Mouse (Mus musculus) bone marrow macrophage, adult 2 months (primary cell): ENCODE results near the gene Serpinb12. TPM values are rescaled to one million over a fixed set of nuclear protein-coding genes. Genes with fewer than 3 reads are reported as not detected.
A peak's percentile ranks its signal among the peaks of the same experiment; 100 is the strongest.
"Not testable (repeated sequence)": the region's sequence is repeated elsewhere in the genome, so short reads cannot be mapped to it uniquely, and the experiment has no call there.

Experiments
- H3K27ac ChIP-seq: 2 replicates; pipeline ENCODE4 v1.5.1; 2012; ENCODE audit warnings: low read depth, low read length; ENCODE audit not compliant: insufficient read depth
- H3K4me1 ChIP-seq: 2 replicates; pipeline ENCODE4 v1.6.1; 2012; ENCODE audit warnings: low read length; ENCODE audit not compliant: control insufficient read depth, insufficient read depth
- H3K4me3 ChIP-seq: 2 replicates; pipeline ENCODE4 v1.5.1; 2012; ENCODE audit warnings: mild to moderate bottlenecking, low read length, moderate library complexity; ENCODE audit not compliant: insufficient read depth
- CTCF ChIP-seq: IDR thresholded peaks from 2 replicates; pipeline ENCODE4 v1.5.1; 2012; ENCODE audit warnings: low read depth, mild to moderate bottlenecking, low read length, moderate library complexity
- POLR2A ChIP-seq: IDR thresholded peaks from 2 replicates; pipeline ENCODE4 v1.6.1; 2012; ENCODE audit warnings: mild to moderate bottlenecking, low read depth, low read length, borderline replicate concordance
- polyA plus RNA-seq: library from polyadenylated mRNA; stranded (reverse); fragments of >200 nt; gene quantifications from 2 replicates; pipeline ENCODE4 v1.2.4, GENCODE M21; 2012; ENCODE audit not compliant: missing spikeins, insufficient read depth, insufficient read length

Serpinb12 gene
- polyA plus RNA-seq: 0.68 and 0.89 TPM in 2 replicates

DNA sequence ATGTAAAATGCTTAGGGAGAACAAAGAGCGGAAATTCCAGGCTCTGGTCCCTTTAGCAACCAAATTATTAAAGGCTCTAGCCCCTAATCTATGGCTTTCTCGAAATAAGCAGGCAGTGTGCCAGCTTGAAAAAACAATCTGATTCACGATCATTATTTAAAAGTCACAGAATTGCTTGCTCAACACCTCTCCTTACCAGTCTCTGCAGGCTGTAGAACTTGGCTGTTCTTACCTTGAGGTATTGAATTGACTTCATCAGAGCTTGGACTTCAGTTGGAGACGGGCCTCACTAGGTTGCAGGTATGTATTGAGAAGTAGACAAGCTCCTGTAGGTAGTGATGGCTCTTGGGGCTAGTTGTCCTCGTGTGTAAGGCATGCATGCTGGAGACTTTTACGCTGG is at the start of gene Serpinb12:
Gene Serpinb12 (plus strand): TSS at position 185 of the 400 bp plus-strand sequence.
- Histone ChIP-seq H3K4me3 (no peak within 1 kb of the TSS), H3K27ac (peak within 1 kb of the TSS; percentile 87), H3K4me1 (peaks cover 38% of the 10 kb centered on the region)
- TF ChIP-seq POLR2A: no peak

DNA sequence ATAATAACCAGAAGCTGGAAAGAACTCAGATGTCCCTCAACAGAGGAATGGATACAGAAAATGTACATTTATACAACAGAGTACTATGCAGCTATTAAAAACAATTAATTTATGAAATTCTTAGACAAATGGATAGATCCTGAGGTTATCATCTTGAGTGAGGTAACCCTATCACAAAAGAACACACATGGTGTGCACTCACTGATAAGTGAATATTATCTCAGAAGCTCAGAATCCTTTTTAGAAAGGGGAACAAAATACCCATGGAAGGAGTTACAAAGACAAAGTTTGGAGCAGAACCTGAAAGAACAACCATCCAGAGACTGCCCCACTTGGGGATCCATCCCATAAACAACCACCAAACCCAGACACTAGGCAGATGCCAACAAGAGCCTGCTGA is 39.1 kb upstream of the Serpinb12 start:
- not testable (repeated sequence) for H3K4me3 ChIP-seq, H3K27ac ChIP-seq, H3K4me1 ChIP-seq

DNA sequence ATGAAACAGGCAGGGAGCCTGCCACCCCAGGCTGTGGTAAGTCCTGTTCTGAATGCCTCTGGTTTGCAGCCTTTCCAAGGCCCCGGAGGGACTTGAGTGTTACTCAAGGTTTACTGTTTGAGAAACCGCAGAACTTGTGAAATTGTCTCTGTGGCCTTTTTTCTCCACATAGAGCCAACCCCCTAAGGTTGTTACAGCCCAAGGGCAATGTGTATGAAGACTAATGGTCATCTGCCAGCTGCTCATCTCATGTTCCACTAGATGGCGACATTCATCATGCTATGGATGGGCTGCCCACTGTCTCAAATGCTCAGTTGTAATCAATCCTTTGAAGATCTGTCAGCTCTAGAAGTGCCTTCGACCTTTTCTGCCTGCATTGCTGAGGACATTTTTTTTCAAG is 32.8 kb upstream of the Serpinb12 start:
- H3K4me3 ChIP-seq: no peak overlapping the region
- TF ChIP-seq POLR2A: no peak
- no peak for TF ChIP-seq CTCF
- no peak overlapping the region for H3K27ac ChIP-seq
- peaks cover 2% of the 10 kb centered on the region; the same call in 1 of the 2 replicates for H3K4me1 ChIP-seq

DNA sequence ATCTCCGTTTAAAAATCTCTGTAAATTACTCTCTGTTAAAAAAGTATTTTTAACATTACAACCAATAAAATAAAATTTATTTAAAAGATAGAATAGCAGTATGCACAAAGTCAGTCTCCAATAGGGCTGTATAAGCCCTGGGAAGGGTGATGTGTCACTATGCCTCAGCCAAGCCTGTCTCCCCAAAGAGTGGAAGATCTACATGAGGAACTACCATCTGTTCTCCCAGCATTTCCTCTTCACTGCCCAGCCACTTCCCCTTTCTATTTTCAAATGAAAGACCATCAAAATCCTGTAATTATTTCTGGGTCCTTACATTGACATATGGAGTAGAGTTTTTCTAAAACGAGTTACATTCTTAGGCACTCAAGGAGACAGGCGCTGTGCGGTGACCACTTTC is 2.3 kb upstream of the Serpinb12 start:
- H3K27ac ChIP-seq: peak overlapping the region; percentile 99
- peaks cover 37% of the 10 kb centered on the region for H3K4me1 ChIP-seq
- H3K4me3 ChIP-seq: peak overlapping the region; percentile 29; the same call in 1 of the 2 replicates
- no peak for TF ChIP-seq POLR2A

DNA sequence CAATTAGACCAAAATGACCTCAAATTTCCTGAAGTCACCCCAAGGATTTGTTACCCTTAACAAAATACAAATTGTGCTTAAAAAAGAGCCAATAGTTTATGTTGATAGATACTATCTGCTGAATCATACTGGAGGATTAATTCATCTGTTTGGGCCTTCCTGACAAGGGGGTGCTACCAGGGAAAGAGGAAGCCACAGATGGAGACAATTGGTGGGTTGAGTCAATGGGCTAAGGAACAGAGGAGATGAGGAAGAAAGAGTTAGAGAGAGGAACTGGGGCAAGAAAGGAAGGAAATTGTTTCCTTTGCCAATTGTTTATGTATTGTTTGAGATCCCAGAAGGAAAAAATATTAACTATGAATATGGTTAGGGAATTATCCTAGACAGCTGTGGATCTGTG is 591 bp upstream of the Serpinb12 start:
- H3K4me3 ChIP-seq: no peak overlapping the region
- peaks cover 37% of the 10 kb centered on the region for H3K4me1 ChIP-seq
- TF ChIP-seq CTCF: no peak
- TF ChIP-seq POLR2A: no peak
- H3K27ac ChIP-seq: peak overlapping the region; percentile 87

DNA sequence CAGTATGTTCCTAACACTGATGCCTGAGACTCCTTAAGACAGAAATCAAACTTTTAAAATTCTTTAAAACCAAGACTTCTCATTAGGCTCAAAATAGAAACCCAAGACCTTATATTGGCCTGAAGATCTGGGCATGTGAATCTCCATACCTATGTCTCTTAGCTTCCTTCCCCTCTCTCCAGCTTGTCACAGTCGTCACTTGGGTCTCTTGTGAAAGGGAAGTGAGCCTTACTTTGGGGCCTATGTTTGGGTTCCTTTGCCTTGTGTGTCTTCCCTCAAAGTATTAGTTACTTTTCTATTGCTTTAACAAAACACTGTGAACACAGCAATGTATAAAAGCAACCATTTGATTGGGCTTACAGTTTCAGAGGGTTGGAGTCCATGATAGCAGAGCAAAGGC is 13.0 kb downstream of the Serpinb12 start:
- no peak overlapping the region for H3K4me3 ChIP-seq
- no peak overlapping the region for H3K27ac ChIP-seq
- no peak for TF ChIP-seq CTCF
- peaks cover 10% of the 10 kb centered on the region for H3K4me1 ChIP-seq

DNA sequence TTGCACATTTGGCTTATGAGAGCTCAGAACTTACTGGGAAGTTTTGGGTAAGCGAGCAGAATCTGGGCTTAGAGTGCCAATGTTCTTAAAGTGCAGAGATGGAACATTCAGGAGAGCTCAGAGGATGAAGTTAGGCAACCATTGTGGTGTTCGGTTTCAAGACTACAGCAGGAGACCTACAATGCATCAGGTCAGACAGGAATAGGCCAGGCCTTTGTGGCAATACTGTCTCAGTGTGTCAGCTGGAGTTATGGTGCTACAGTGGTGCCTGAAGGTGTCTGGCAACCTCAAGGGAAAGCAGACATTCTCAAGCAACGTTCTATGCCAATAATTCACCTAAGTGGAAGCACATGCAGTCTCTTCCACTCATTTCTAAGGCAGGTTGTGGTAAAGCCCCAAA is 25.7 kb downstream of the Serpinb12 start:
- TF ChIP-seq POLR2A (no peak), CTCF (no peak)
- no peak overlapping the region for H3K4me3 ChIP-seq
- peaks cover 9% of the 10 kb centered on the region for H3K4me1 ChIP-seq
- H3K27ac ChIP-seq: no peak overlapping the region

DNA sequence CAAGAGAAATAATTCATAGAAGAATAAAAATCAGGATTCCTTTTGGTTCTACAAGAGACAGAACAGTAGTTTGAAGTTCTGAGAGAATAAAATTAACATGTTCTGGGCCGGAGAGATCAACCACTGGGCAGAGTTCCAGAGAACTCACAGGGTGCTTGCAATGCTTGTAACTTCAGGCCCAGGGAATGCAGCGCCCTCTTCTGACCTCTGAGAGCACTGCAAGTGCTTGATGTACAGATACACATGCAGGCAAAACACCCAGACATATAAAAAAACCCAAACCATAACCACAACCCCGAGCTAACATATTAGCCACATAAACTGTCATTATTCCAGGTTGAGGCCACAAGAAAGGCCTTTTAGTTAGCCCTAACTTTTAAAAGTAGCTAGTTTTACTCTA is 26.8 kb downstream of the Serpinb12 start:
- H3K4me3 ChIP-seq: no peak overlapping the region
- H3K27ac ChIP-seq: no peak overlapping the region
- peak; percentile 88 for TF ChIP-seq CTCF
- no peak for TF ChIP-seq POLR2A
- H3K4me1 ChIP-seq: peaks cover 9% of the 10 kb centered on the region

DNA sequence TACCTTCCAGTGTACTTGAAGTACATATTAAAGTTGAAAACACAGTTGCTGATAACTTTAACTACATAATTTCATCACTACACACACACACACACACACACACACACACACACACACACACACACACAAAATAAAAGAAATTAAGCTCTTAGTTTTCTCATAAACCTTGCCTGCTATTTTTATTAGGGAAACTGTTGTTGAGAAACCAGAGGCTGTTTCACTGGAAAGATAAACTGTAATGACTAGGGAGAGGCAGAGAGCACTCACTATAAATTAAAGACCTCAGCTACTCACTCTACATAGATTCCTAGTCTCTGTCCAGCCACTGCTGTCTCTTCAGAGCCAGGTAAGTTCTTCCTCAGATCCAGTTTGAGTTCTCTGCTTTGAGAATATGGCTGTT is 46.4 kb downstream of the Serpinb12 start, which contains the start of gene Serpinb13:
Gene Serpinb13 (plus strand): TSS at position 301 of the 400 bp plus-strand sequence.
- no peak for TF ChIP-seq CTCF
- TF ChIP-seq POLR2A: no peak
- Histone ChIP-seq H3K4me1 (peaks cover 9% of the 10 kb centered on the region), H3K27ac (no peak within 1 kb of the TSS), H3K4me3 (no peak within 1 kb of the TSS)

DNA sequence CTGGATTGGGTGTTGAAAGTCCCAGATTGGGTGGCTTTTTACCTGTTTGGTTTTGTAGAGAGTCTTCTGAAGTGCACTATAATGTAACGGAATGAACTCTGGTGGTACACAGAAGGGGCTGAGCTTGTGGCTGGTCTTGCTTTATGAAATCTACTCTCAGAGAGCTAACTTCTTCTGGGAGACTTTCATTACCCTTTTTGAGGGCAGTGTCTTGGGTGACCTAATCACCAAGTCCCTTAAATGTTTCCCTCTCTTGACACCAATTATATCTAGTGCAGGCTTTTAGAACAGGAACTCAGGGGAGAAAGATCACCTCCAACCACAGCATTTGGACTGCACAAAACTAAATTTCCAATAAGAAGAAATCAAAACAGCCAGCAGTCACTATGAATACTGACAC is 48.8 kb downstream of the Serpinb12 start:
- peaks cover 9% of the 10 kb centered on the region for H3K4me1 ChIP-seq
- TF ChIP-seq CTCF (no peak), POLR2A (no peak)
- H3K4me3 ChIP-seq: no peak overlapping the region
- no peak overlapping the region for H3K27ac ChIP-seq

DNA sequence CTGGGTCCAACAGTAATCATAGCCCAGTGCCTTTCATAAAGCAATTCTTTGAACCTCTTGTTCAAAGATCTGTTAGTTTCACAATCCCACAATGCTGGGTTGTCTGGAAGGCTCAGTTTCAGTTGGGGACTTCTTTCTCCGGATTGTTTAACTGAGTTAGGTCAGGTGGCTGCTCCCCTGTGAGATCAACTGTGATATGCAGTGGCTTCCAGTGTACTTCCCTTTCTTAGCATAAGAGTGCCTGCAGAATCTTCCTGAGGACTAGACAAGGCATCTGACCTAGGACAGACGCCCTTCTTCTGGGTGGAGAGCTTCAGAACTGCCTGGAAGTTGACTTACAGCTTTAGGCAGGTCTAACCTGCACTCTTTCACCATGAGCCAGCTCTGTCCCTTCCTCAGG is 49.6 kb downstream of the Serpinb12 start:
- Histone ChIP-seq H3K27ac (no peak overlapping the region), H3K4me1 (peaks cover 9% of the 10 kb centered on the region), H3K4me3 (no peak overlapping the region)
- no peak for TF ChIP-seq POLR2A
- TF ChIP-seq CTCF: no peak
